Mouse (Mus musculus) lung, postnatal 0 days (tissue): ENCODE measurements around the gene Gk5.

Source experiments
- CTCF ChIP-seq: IDR thresholded peaks from 2 replicates; pipeline ENCODE4 v1.5.1; 2016; ENCODE audit warnings: antibody characterized with exemption, mild to moderate bottlenecking
- EP300 ChIP-seq: IDR thresholded peaks from 2 replicates; pipeline ENCODE4 v1.6.1; 2016; ENCODE audit warnings: antibody characterized with exemption, mild to moderate bottlenecking, control low read depth

GRCm38 (mm10) chr9:96160767-96161166 is 41.6 kb downstream of the Gk5 start:
- TF ChIP-seq CTCF = no peak
- no peak for TF ChIP-seq EP300
